Mouse (Mus musculus): ENCODE data around the gene Tns4. TPM values are rescaled to one million over a fixed set of nuclear protein-coding genes. Genes with fewer than 3 reads are reported as not detected.

The Tns4 gene
- polyA plus RNA-seq, 1 experiment from 2014 or later = 2.1 TPM

- Histone ChIP-seq H3K9ac (no peak overlapping the region), H3K4me3 (no peak overlapping the region), H3K27ac (no peak overlapping the region), H3K27me3 (no peaks in the 10 kb centered on the region), H3K4me1 (peaks cover 26% of the 10 kb centered on the region), H3K9me3 (no peaks in the 10 kb centered on the region), H3K4me2 (no peak overlapping the region), H3K36me3 (no peaks in the 10 kb centered on the region)
- WGBS = 88% methylated on average over 7 of the region's 7 CpGs
- no peak for ATAC-seq (ENCODE audit: insufficient number of reproducible peaks, low FRiP score, low TSS enrichment, low read depth)
These were observed 26.4 kb downstream of the Tns4 start for GRCm38 (mm10) chr11:99062661-99063060.

GRCm38 (mm10) chr11:99060435-99060834 lies 28.7 kb downstream of the Tns4 start:
- H3K27me3 ChIP-seq = no peaks in the 10 kb centered on the region
- no peak for ATAC-seq (ENCODE audit: insufficient number of reproducible peaks, low FRiP score, low TSS enrichment, low read depth)
- no peaks in the 10 kb centered on the region for H3K9me3 ChIP-seq
- H3K36me3 ChIP-seq = no peaks in the 10 kb centered on the region
- H3K4me2 ChIP-seq = no peak overlapping the region
- H3K9ac ChIP-seq = no peak overlapping the region
- peak overlapping the region; percentile 72 for H3K27ac ChIP-seq
- 72% methylated on average over 3 of the region's 3 CpGs for WGBS
- H3K4me3 ChIP-seq = no peak overlapping the region
- H3K4me1 ChIP-seq = peaks cover 33% of the 10 kb centered on the region

GRCm38 (mm10) chr11:99055571-99056452 lies 33.3 kb downstream of the Tns4 start:
- Histone ChIP-seq H3K9ac (no peak overlapping the region), H3K4me1 (peaks cover 29% of the 10 kb centered on the region), H3K9me3 (no peaks in the 10 kb centered on the region), H3K36me3 (peaks cover 22% of the 10 kb centered on the region), H3K27ac (peak overlapping the region; percentile 78), H3K4me3 (no peak overlapping the region), H3K4me2 (no peak overlapping the region), H3K27me3 (no peaks in the 10 kb centered on the region)
- WGBS = 10% methylated on average over 8 of the region's 8 CpGs
- peak; percentile 72 for ATAC-seq (ENCODE audit: insufficient number of reproducible peaks, low FRiP score, low TSS enrichment, low read depth)

- Histone ChIP-seq H3K4me1 (peaks cover 22% of the 10 kb centered on the region), H3K4me3 (no peak overlapping the region), H3K27ac (peak overlapping the region; percentile 78), H3K9ac (no peak overlapping the region), H3K36me3 (peaks cover 27% of the 10 kb centered on the region), H3K27me3 (no peaks in the 10 kb centered on the region), H3K9me3 (no peaks in the 10 kb centered on the region), H3K4me2 (no peak overlapping the region)
- ATAC-seq (ENCODE audit: insufficient number of reproducible peaks, low FRiP score, low TSS enrichment, low read depth) = no peak
- WGBS = 34% methylated on average over 4 of the region's 4 CpGs
These were observed 34.0 kb downstream of the Tns4 start for GRCm38 (mm10) chr11:99055143-99055542.

GRCm38 (mm10) chr11:99047643-99048042 lies 41.5 kb downstream of the Tns4 start:
- H3K27ac ChIP-seq = peak overlapping the region; percentile 91
- peaks cover 49% of the 10 kb centered on the region for H3K36me3 ChIP-seq
- ATAC-seq (ENCODE audit: insufficient number of reproducible peaks, low FRiP score, low TSS enrichment, low read depth) = peak; percentile 30
- H3K4me3 ChIP-seq = peak overlapping the region; percentile 30; the same call in 1 of the 2 replicates
- H3K9me3 ChIP-seq = no peaks in the 10 kb centered on the region
- H3K4me1 ChIP-seq = peaks cover 63% of the 10 kb centered on the region
- no peak overlapping the region for H3K9ac ChIP-seq
- WGBS = 47% methylated on average over 2 of the region's 2 CpGs
- H3K27me3 ChIP-seq = no peaks in the 10 kb centered on the region
- H3K4me2 ChIP-seq = peak overlapping the region; percentile 47

GRCm38 (mm10) chr11:99047120-99047519 lies 42.0 kb downstream of the Tns4 start:
- ATAC-seq (ENCODE audit: insufficient number of reproducible peaks, low FRiP score, low TSS enrichment, low read depth) = peak; percentile 69
- peak overlapping the region; percentile 30; the same call in 1 of the 2 replicates for H3K4me3 ChIP-seq

GRCm38 (mm10) chr11:99045159-99045889 lies 43.8 kb downstream of the Tns4 start:
- H3K4me2 ChIP-seq = peak overlapping the region; percentile 47
- 61% methylated on average over 12 of the region's 12 CpGs for WGBS
- H3K9me3 ChIP-seq = no peaks in the 10 kb centered on the region
- peak overlapping the region; percentile 30 for H3K4me3 ChIP-seq
- no peaks in the 10 kb centered on the region for H3K27me3 ChIP-seq
- H3K4me1 ChIP-seq = peaks cover 72% of the 10 kb centered on the region
- no peak for ATAC-seq (ENCODE audit: insufficient number of reproducible peaks, low FRiP score, low TSS enrichment, low read depth)
- H3K36me3 ChIP-seq = peaks cover 26% of the 10 kb centered on the region
- H3K9ac ChIP-seq = no peak overlapping the region
- peak overlapping the region; percentile 91 for H3K27ac ChIP-seq

More at GRCm38 (mm10) chr11:99047120-99047519, 42.0 kb downstream of the Tns4 start:
- 14% methylated on average over 5 of the region's 5 CpGs for WGBS
- no peaks in the 10 kb centered on the region for H3K27me3 ChIP-seq
- H3K36me3 ChIP-seq = peaks cover 44% of the 10 kb centered on the region
- H3K27ac ChIP-seq = peak overlapping the region; percentile 91
- H3K9me3 ChIP-seq = no peaks in the 10 kb centered on the region
- peak overlapping the region; percentile 47 for H3K4me2 ChIP-seq
- H3K9ac ChIP-seq = no peak overlapping the region
- peaks cover 63% of the 10 kb centered on the region for H3K4me1 ChIP-seq

- Histone ChIP-seq H3K27ac (peak overlapping the region; percentile 91; the same call in 1 of the 2 replicates), H3K9ac (no peak overlapping the region), H3K36me3 (peaks cover 18% of the 10 kb centered on the region), H3K4me3 (peak overlapping the region; percentile 30), H3K4me1 (peaks cover 67% of the 10 kb centered on the region), H3K4me2 (peak overlapping the region; percentile 47), H3K9me3 (no peaks in the 10 kb centered on the region), H3K27me3 (no peaks in the 10 kb centered on the region)
- 53% methylated on average over 5 of the region's 5 CpGs for WGBS
- ATAC-seq (ENCODE audit: insufficient number of reproducible peaks, low FRiP score, low TSS enrichment, low read depth) = no peak
These were observed 44.8 kb downstream of the Tns4 start for GRCm38 (mm10) chr11:99044306-99044705.

- Histone ChIP-seq H3K27ac (peak overlapping the region; percentile 91), H3K4me2 (peak overlapping the region; percentile 47), H3K4me3 (peak overlapping the region; percentile 30), H3K27me3 (no peaks in the 10 kb centered on the region), H3K36me3 (peaks cover 11% of the 10 kb centered on the region), H3K4me1 (peaks cover 62% of the 10 kb centered on the region), H3K9ac (no peak overlapping the region), H3K9me3 (no peaks in the 10 kb centered on the region)
- ATAC-seq (ENCODE audit: insufficient number of reproducible peaks, low FRiP score, low TSS enrichment, low read depth) = no peak
- 52% methylated on average over 6 of the region's 6 CpGs for WGBS
These were observed 45.5 kb downstream of the Tns4 start for GRCm38 (mm10) chr11:99043632-99044031.

GRCm38 (mm10) chr11:99042834-99043431 lies 46.2 kb downstream of the Tns4 start:
- H3K4me2 ChIP-seq = peak overlapping the region; percentile 82
- peak overlapping the region; percentile 81 for H3K4me3 ChIP-seq
- no peak for ATAC-seq (ENCODE audit: insufficient number of reproducible peaks, low FRiP score, low TSS enrichment, low read depth)
- peaks cover 4% of the 10 kb centered on the region for H3K36me3 ChIP-seq
- H3K27ac ChIP-seq = peak overlapping the region; percentile 94
- WGBS = 18% methylated on average over 12 of the region's 12 CpGs
- H3K9me3 ChIP-seq = no peaks in the 10 kb centered on the region
- H3K9ac ChIP-seq = peak overlapping the region; percentile 97
- H3K4me1 ChIP-seq = peaks cover 56% of the 10 kb centered on the region
- no peaks in the 10 kb centered on the region for H3K27me3 ChIP-seq

- ATAC-seq (ENCODE audit: insufficient number of reproducible peaks, low FRiP score, low TSS enrichment, low read depth) = no peak
- peak overlapping the region; percentile 81 for H3K4me3 ChIP-seq
- peaks cover 48% of the 10 kb centered on the region for H3K4me1 ChIP-seq
- H3K9me3 ChIP-seq = no peaks in the 10 kb centered on the region
- 23% methylated on average over 16 of the region's 16 CpGs for WGBS
- H3K27me3 ChIP-seq = no peaks in the 10 kb centered on the region
- H3K9ac ChIP-seq = peak overlapping the region; percentile 97
- peak overlapping the region; percentile 94 for H3K27ac ChIP-seq
- H3K4me2 ChIP-seq = peak overlapping the region; percentile 82
- H3K36me3 ChIP-seq = no peaks in the 10 kb centered on the region
These were observed 47.0 kb downstream of the Tns4 start for GRCm38 (mm10) chr11:99041841-99042780.

Data from limb, embryonic 15.5 days (tissue).